Mouse (Mus musculus) cerebellum, adult 9-10 months (tissue): ENCODE data around the gene Zscan4e.
"Not testable (repeated sequence)": the region's sequence is repeated elsewhere in the genome, so short reads cannot be mapped to it uniquely, and the experiment has no call there.

ENCODE experiments used
- DNase-seq: peaks from one replicate; pipeline ENCODE4 v3.0.0; 2022

Gene Zscan4e

GRCm38 (mm10) chr7:11310582-11310981 lies at the start of gene Zscan4e:
TSS of gene Zscan4e (minus strand) at chr7:11310682.
- not testable (repeated sequence) for DNase-seq
